Mouse (Mus musculus): ENCODE measurements around the gene Phf5a.

GRCm38 (mm10) chr15:81907953-81908352 is 36.2 kb upstream of the Phf5a start:
- TF ChIP-seq CTCF (IDR thresholded peaks at IDR 0.05; ENCODE audit: borderline replicate concordance, extremely low read depth, insufficient read depth, insufficient read length) (no peak), POLR2A (IDR thresholded peaks at IDR 0.05; ENCODE audit: borderline replicate concordance, extremely low read depth, insufficient read depth, insufficient read length, poor library complexity, severe bottlenecking) (no peak)

All from brain, embryonic 14.5 days (tissue).